Mouse (Mus musculus) limb, embryonic 10.5 days (tissue): ENCODE results near the gene Birc2. TPM values are rescaled to one million over a fixed set of nuclear protein-coding genes. Genes with fewer than 3 reads are reported as not detected.

Experiments
- DNase-seq: peaks from one replicate; pipeline ENCODE4 v3.0.0-alpha.2; 2017; ENCODE audit warnings: low spot score
- H3K27ac ChIP-seq: fragments of 300-500 bp; sonication (generic); 2 replicates; pipeline ENCODE4 v1.5.1; 2016; ENCODE audit warnings: mild to moderate bottlenecking
- H3K27me3 ChIP-seq: fragments of 300-500 bp; sonication (generic); 2 replicates; pipeline ENCODE4 v1.6.1; 2016; ENCODE audit warnings: low read depth, mild to moderate bottlenecking; ENCODE audit not compliant: poor library complexity, severe bottlenecking
- H3K36me3 ChIP-seq: fragments of 300-500 bp; sonication (generic); 2 replicates; pipeline ENCODE4 v1.6.1; 2016; ENCODE audit warnings: mild to moderate bottlenecking, moderate library complexity
- H3K4me1 ChIP-seq: fragments of 300-500 bp; sonication (generic); 2 replicates; pipeline ENCODE4 v1.6.1; 2016
- H3K4me3 ChIP-seq: fragments of 300-500 bp; sonication (generic); 2 replicates; pipeline ENCODE4 v1.5.1; 2016; ENCODE audit warnings: mild to moderate bottlenecking, moderate library complexity
- H3K9me3 ChIP-seq: fragments of 300-500 bp; sonication (generic); replicated peaks from 2 replicates; pipeline ENCODE4 v1.6.1; 2016; ENCODE audit warnings: mild to moderate bottlenecking
- WGBS: fragments of 180-500 bp; shearing (Covaris S2); methylation state at CpG from one replicate; pipeline ENCODE4 v1.1.7; 2016; 5-methylcytosine and 5-hydroxymethylcytosine counted together
- polyA plus RNA-seq: library from polyadenylated mRNA; unstranded; fragments of >200 nt; fragmentation: Nextera tagmentation; extraction: Ambion mirVana; gene quantifications from 2 replicates; pipeline ENCODE4 v1.2.1, GENCODE M21; 2016

Gene Birc2
- polyA plus RNA-seq, 1 experiment from 2014 or later: 37.6 TPM

GRCm38 (mm10) chr9:7790580-7791084 lies 46.2 kb downstream of the Birc2 start:
- no peaks in the 10 kb centered on the region for H3K9me3 ChIP-seq
- peaks cover 65% of the 10 kb centered on the region for H3K36me3 ChIP-seq
- WGBS: 93% methylated on average over 11 of the region's 11 CpGs
- H3K27ac ChIP-seq: no peak overlapping the region
- no peaks in the 10 kb centered on the region for H3K27me3 ChIP-seq
- DNase-seq: no peak
- H3K4me1 ChIP-seq: no peaks in the 10 kb centered on the region
- no peak overlapping the region for H3K4me3 ChIP-seq

- no peak overlapping the region for H3K27ac ChIP-seq
- H3K4me1 ChIP-seq: no peaks in the 10 kb centered on the region
- H3K9me3 ChIP-seq: no peaks in the 10 kb centered on the region
- peak; percentile 20 for DNase-seq
- H3K4me3 ChIP-seq: no peak overlapping the region
- peaks cover 69% of the 10 kb centered on the region for H3K36me3 ChIP-seq
- 91% methylated on average over 8 of the region's 8 CpGs for WGBS
- H3K27me3 ChIP-seq: no peaks in the 10 kb centered on the region
These were observed 46.9 kb downstream of the Birc2 start for GRCm38 (mm10) chr9:7789764-7790575.

GRCm38 (mm10) chr9:7788411-7788810 lies 48.5 kb downstream of the Birc2 start:
- no peaks in the 10 kb centered on the region for H3K4me1 ChIP-seq
- peaks cover 71% of the 10 kb centered on the region for H3K36me3 ChIP-seq

GRCm38 (mm10) chr9:7786086-7786485 lies 50.8 kb downstream of the Birc2 start:
- H3K4me1 ChIP-seq: no peaks in the 10 kb centered on the region
- 93% methylated on average over 7 of the region's 7 CpGs for WGBS
- no peaks in the 10 kb centered on the region for H3K9me3 ChIP-seq
- no peak overlapping the region for H3K27ac ChIP-seq
- no peak for DNase-seq
- H3K27me3 ChIP-seq: no peaks in the 10 kb centered on the region
- no peak overlapping the region for H3K4me3 ChIP-seq
- H3K36me3 ChIP-seq: peaks cover 69% of the 10 kb centered on the region

More at GRCm38 (mm10) chr9:7788411-7788810, 48.5 kb downstream of the Birc2 start:
- Histone ChIP-seq H3K4me3 (no peak overlapping the region), H3K27ac (no peak overlapping the region), H3K9me3 (no peaks in the 10 kb centered on the region), H3K27me3 (no peaks in the 10 kb centered on the region)
- DNase-seq: no peak
- WGBS: 88% methylated on average over 6 of the region's 6 CpGs

GRCm38 (mm10) chr9:7785396-7785795 lies 51.5 kb downstream of the Birc2 start:
- Histone ChIP-seq H3K27me3 (no peaks in the 10 kb centered on the region), H3K9me3 (no peaks in the 10 kb centered on the region), H3K27ac (no peak overlapping the region), H3K4me3 (no peak overlapping the region), H3K4me1 (no peaks in the 10 kb centered on the region), H3K36me3 (peaks cover 66% of the 10 kb centered on the region)
- 94% methylated on average over 3 of the region's 3 CpGs for WGBS
- no peak for DNase-seq

- H3K9me3 ChIP-seq: no peaks in the 10 kb centered on the region
- peaks cover 68% of the 10 kb centered on the region for H3K36me3 ChIP-seq
- H3K27me3 ChIP-seq: no peaks in the 10 kb centered on the region
- no peaks in the 10 kb centered on the region for H3K4me1 ChIP-seq
- no peak for DNase-seq
- H3K4me3 ChIP-seq: no peak overlapping the region
- no peak overlapping the region for H3K27ac ChIP-seq
- 64% methylated on average over 1 of the region's 1 CpGs for WGBS
These were observed 52.2 kb downstream of the Birc2 start for GRCm38 (mm10) chr9:7784615-7785012.

- no peak for DNase-seq
- no peaks in the 10 kb centered on the region for H3K27me3 ChIP-seq
- peaks cover 74% of the 10 kb centered on the region for H3K36me3 ChIP-seq
- 89% methylated on average over 15 of the region's 15 CpGs for WGBS
- no peak overlapping the region for H3K4me3 ChIP-seq
- no peaks in the 10 kb centered on the region for H3K9me3 ChIP-seq
- no peaks in the 10 kb centered on the region for H3K4me1 ChIP-seq
- H3K27ac ChIP-seq: no peak overlapping the region
These were observed 52.8 kb downstream of the Birc2 start for GRCm38 (mm10) chr9:7783823-7784614.

- H3K27ac ChIP-seq: no peak overlapping the region
- no peaks in the 10 kb centered on the region for H3K4me1 ChIP-seq
- no peak overlapping the region for H3K4me3 ChIP-seq
- H3K27me3 ChIP-seq: no peaks in the 10 kb centered on the region
- no peaks in the 10 kb centered on the region for H3K9me3 ChIP-seq
- no peak for DNase-seq
- peaks cover 81% of the 10 kb centered on the region for H3K36me3 ChIP-seq
- 92% methylated on average over 8 of the region's 8 CpGs for WGBS
These were observed 56.4 kb downstream of the Birc2 start for GRCm38 (mm10) chr9:7780250-7781150.

- no peak overlapping the region for H3K27ac ChIP-seq
- WGBS: 95% methylated on average over 4 of the region's 4 CpGs
- H3K27me3 ChIP-seq: no peaks in the 10 kb centered on the region
- DNase-seq: no peak
- H3K36me3 ChIP-seq: peaks cover 77% of the 10 kb centered on the region
- no peak overlapping the region for H3K4me3 ChIP-seq
- H3K9me3 ChIP-seq: no peaks in the 10 kb centered on the region
- H3K4me1 ChIP-seq: no peaks in the 10 kb centered on the region
These were observed 57.1 kb downstream of the Birc2 start for GRCm38 (mm10) chr9:7779786-7780185.

- DNase-seq: no peak
- peaks cover 78% of the 10 kb centered on the region for H3K36me3 ChIP-seq
- no peak overlapping the region for H3K27ac ChIP-seq
- WGBS: 88% methylated on average over 7 of the region's 7 CpGs
- H3K4me1 ChIP-seq: no peaks in the 10 kb centered on the region
- no peaks in the 10 kb centered on the region for H3K27me3 ChIP-seq
- H3K9me3 ChIP-seq: no peaks in the 10 kb centered on the region
- no peak overlapping the region for H3K4me3 ChIP-seq
These were observed 58.1 kb downstream of the Birc2 start for GRCm38 (mm10) chr9:7778771-7779170.

- 85% methylated on average over 1 of the region's 1 CpGs for WGBS
- Histone ChIP-seq H3K27ac (no peak overlapping the region), H3K4me3 (no peak overlapping the region), H3K27me3 (no peaks in the 10 kb centered on the region), H3K4me1 (no peaks in the 10 kb centered on the region), H3K9me3 (no peaks in the 10 kb centered on the region), H3K36me3 (peaks cover 79% of the 10 kb centered on the region)
- no peak for DNase-seq
These were observed 59.2 kb downstream of the Birc2 start for GRCm38 (mm10) chr9:7777652-7778051.

- no peaks in the 10 kb centered on the region for H3K4me1 ChIP-seq
- H3K27me3 ChIP-seq: no peaks in the 10 kb centered on the region
- H3K4me3 ChIP-seq: no peak overlapping the region
- 100% methylated on average over 1 of the region's 1 CpGs for WGBS
- H3K27ac ChIP-seq: no peak overlapping the region
- peaks cover 78% of the 10 kb centered on the region for H3K36me3 ChIP-seq
- no peak for DNase-seq
- H3K9me3 ChIP-seq: no peaks in the 10 kb centered on the region
These were observed 59.9 kb downstream of the Birc2 start for GRCm38 (mm10) chr9:7776940-7777339.
